Mouse (Mus musculus): Measurements from ENCODE around the gene Cdkn1a. TPM values are rescaled to one million over a fixed set of nuclear protein-coding genes. Genes with fewer than 3 reads are reported as not detected.

The Cdkn1a gene
- polyA plus RNA-seq, 1 experiment from 2014 or later: 54.1 TPM

DNA sequence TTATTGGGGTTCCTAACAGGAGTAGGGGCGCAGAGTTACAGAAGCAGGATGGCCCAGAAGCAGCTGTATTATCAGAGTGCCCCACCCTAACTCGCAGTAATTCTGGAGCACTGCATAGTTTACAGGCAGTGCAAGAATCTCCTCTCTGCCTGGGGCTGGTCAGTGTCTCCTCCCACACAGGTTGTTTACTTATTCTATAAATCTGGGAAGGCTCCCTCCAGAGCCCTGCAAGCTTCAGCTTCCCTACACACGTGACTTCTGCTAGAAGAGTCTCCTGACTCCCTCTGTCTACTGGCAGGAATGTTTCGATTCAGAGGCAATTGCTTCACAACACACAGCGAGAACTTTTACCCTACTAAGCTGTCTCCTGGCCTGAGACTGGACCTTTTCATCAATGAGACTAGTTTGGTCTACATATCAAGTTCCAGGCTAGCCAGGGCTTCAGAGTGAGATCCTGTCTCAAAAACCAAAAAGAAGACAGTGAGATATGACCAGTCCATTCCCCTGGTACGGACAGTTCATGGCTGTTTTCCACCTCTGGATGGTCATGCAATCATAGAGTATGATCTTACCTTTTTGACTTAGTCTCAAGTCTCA is 32.9 kb downstream of the Cdkn1a start:
- Histone ChIP-seq H3K27ac (no peak overlapping the region), H3K4me1 (replicated peaks) (no peaks in the 10 kb centered on the region; the same call in 1 of the 2 replicates), H3K4me2 (no peak overlapping the region), H3K36me3 (no peaks in the 10 kb centered on the region), H3K9ac (replicated peaks) (no peak overlapping the region), H3K4me3 (replicated peaks) (no peak overlapping the region), H3K9me3 (no peaks in the 10 kb centered on the region), H3K27me3 (peaks cover 5% of the 10 kb centered on the region; the same call in 1 of the 2 replicates)
- 57% methylated on average over 6 of the region's 6 CpGs for WGBS
- no peak for ATAC-seq (ENCODE audit: insufficient number of reproducible peaks, insufficient read depth, low FRiP score, low TSS enrichment, low read depth)

DNA sequence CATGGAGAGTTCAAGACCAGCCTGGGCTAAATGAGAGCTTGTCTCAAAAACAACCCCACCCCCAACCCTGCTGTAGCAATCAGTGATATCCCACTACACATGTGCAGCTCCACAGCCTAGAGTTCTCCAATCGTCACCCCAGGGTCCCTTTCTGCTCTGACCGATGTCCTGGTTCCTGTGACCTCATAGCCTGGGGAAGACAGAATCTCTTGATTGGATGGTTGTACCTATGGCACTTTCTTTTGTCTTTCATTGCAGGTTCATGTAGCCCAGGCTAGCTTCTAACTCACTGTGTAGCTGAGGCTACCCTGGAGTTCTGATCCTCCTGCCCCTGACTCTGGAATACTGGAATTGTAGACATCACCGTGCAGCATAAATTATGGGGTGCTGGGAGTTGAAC is 35.8 kb downstream of the Cdkn1a start:
- no peak overlapping the region for H3K4me3 ChIP-seq (replicated peaks)
- no peaks in the 10 kb centered on the region for H3K9me3 ChIP-seq
- H3K27ac ChIP-seq: no peak overlapping the region
- peaks cover 4% of the 10 kb centered on the region; the same call in 1 of the 2 replicates for H3K4me1 ChIP-seq (replicated peaks)
- H3K9ac ChIP-seq (replicated peaks): no peak overlapping the region
- no peak overlapping the region for H3K4me2 ChIP-seq
- H3K36me3 ChIP-seq: no peaks in the 10 kb centered on the region
- WGBS: 89% methylated on average over 3 of the region's 3 CpGs
- ATAC-seq (ENCODE audit: insufficient number of reproducible peaks, insufficient read depth, low FRiP score, low TSS enrichment, low read depth): no peak
- no peaks in the 10 kb centered on the region for H3K27me3 ChIP-seq

DNA sequence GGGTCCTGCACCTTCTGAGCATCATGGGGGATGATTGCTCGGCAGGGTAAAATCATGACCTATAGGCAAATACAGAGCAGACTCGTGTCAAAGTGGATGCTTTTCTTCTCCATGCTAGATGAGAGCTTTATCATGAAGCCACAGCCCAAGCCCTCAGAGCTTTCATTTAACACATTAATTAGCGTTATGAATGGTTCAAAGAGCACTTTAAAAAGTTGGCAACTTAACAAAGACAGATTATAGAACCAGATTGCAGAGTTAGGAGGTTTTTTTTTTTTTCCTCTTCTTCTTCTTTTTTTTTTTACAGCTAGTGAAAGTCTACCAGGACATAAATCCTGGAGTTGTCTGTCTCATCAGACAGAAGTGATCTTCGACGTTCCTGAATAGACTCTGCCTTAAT is 38.6 kb downstream of the Cdkn1a start:
- no peaks in the 10 kb centered on the region for H3K27me3 ChIP-seq
- no peak for ATAC-seq (ENCODE audit: insufficient number of reproducible peaks, insufficient read depth, low FRiP score, low TSS enrichment, low read depth)
- no peak overlapping the region for H3K4me3 ChIP-seq (replicated peaks)
- no peak overlapping the region for H3K9ac ChIP-seq (replicated peaks)
- no peak overlapping the region for H3K27ac ChIP-seq
- WGBS: 69% methylated on average over 5 of the region's 5 CpGs
- no peaks in the 10 kb centered on the region for H3K9me3 ChIP-seq
- no peak overlapping the region for H3K4me2 ChIP-seq
- H3K4me1 ChIP-seq (replicated peaks): peaks cover 11% of the 10 kb centered on the region
- H3K36me3 ChIP-seq: no peaks in the 10 kb centered on the region

DNA sequence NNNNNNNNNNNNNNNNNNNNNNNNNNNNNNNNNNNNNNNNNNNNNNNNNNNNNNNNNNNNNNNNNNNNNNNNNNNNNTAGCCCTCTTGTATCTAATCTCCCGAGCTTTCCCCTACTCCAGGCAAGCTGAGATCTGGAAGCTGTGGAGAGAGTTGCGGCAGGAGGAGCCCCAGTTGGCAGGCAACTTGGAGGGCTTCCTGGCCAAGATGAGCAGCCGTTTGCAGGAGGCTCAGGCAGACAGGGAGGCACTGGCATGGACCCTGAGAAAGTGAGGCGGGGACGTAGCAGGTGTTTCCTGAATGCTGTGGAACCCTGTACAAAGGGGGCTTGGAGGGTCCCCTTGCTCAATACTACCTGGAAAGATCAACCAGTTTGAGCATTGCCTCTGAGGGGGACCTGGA is 44.3 kb downstream of the Cdkn1a start:
- Histone ChIP-seq H3K27ac (no peak overlapping the region), H3K4me2 (no peak overlapping the region), H3K9me3 (no peaks in the 10 kb centered on the region), H3K4me3 (replicated peaks) (no peak overlapping the region), H3K4me1 (replicated peaks) (peaks cover 16% of the 10 kb centered on the region), H3K9ac (replicated peaks) (no peak overlapping the region), H3K36me3 (no peaks in the 10 kb centered on the region), H3K27me3 (no peaks in the 10 kb centered on the region)
- no peak for ATAC-seq (ENCODE audit: insufficient number of reproducible peaks, insufficient read depth, low FRiP score, low TSS enrichment, low read depth)
- 75% methylated on average over 5 of the region's 5 CpGs for WGBS

DNA sequence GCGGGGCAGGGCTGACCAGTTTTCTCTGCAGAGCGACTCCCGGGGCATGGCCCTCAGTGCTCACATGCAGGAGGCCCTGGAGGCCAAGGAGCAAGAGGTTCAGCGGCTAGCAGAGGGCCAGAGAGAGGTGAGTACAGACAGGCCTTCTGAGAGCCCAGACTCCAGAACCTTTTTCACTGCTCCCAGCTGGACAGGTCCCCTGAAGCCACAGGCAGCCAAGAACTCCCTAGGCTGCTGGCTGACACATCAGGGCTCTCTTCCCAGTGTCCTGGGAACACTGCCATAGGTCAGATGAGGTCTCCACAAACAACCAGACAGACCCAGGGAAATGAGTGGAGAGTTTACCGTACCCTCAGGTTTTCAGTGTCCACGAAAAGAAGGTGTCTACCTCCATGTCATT is 45.5 kb downstream of the Cdkn1a start:
- Histone ChIP-seq H3K36me3 (no peaks in the 10 kb centered on the region), H3K27me3 (no peaks in the 10 kb centered on the region), H3K9ac (replicated peaks) (no peak overlapping the region), H3K4me1 (replicated peaks) (peaks cover 15% of the 10 kb centered on the region), H3K4me2 (no peak overlapping the region), H3K9me3 (no peaks in the 10 kb centered on the region), H3K27ac (no peak overlapping the region), H3K4me3 (replicated peaks) (no peak overlapping the region)
- no peak for ATAC-seq (ENCODE audit: insufficient number of reproducible peaks, insufficient read depth, low FRiP score, low TSS enrichment, low read depth)
- WGBS: 59% methylated on average over 6 of the region's 6 CpGs

DNA sequence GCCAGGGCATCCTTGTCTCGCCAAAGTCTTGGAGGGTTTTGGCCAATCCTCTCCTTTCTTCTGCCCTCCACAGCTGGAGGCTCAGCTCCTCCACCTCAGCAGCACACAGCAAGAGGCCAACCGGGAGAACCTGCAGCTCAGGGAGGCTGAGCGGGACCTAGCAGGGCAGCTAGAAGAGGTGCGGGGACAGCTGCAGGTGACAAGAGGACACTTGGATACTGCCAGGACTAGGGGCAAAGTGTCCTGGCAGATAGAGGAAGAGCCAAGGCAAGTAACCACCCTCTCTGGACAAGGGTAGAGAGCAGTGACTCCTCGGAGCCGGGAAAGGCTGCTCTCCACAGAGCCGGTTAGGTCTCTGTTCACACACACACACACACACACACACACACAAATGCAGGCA is 47.1 kb downstream of the Cdkn1a start:
- no peak overlapping the region for H3K9ac ChIP-seq (replicated peaks)
- H3K4me2 ChIP-seq: no peak overlapping the region
- no peak for ATAC-seq (ENCODE audit: insufficient number of reproducible peaks, insufficient read depth, low FRiP score, low TSS enrichment, low read depth)
- H3K27ac ChIP-seq: no peak overlapping the region
- WGBS: 76% methylated on average over 7 of the region's 7 CpGs
- no peaks in the 10 kb centered on the region for H3K36me3 ChIP-seq
- no peaks in the 10 kb centered on the region for H3K27me3 ChIP-seq
- no peaks in the 10 kb centered on the region for H3K9me3 ChIP-seq
- peaks cover 10% of the 10 kb centered on the region for H3K4me1 ChIP-seq (replicated peaks)
- H3K4me3 ChIP-seq (replicated peaks): no peak overlapping the region

DNA sequence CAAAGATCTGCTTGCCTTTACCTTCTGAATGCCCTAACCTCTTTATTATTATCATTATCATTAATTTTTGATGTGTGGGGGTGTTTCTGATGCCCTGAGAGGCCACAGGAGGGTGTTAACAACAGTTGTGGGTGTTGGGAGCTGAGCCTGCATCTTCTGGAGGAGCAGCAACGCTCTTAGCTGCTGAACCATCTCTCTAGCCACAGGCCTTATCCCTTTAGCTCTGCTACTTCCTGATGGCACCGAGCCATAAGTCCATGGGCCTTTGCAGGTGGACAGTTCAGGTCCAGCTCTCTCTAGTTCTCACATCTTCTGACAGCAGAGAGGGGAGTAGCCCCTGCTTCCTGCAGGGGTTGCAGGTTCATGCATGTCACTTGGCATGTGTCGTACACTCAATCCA is 50.8 kb downstream of the Cdkn1a start:
- peaks cover 8% of the 10 kb centered on the region; the same call in 1 of the 2 replicates for H3K9me3 ChIP-seq
- 85% methylated on average over 3 of the region's 3 CpGs for WGBS
- H3K9ac ChIP-seq (replicated peaks): no peak overlapping the region
- H3K27ac ChIP-seq: no peak overlapping the region
- no peak overlapping the region for H3K4me2 ChIP-seq
- no peaks in the 10 kb centered on the region for H3K27me3 ChIP-seq
- H3K36me3 ChIP-seq: no peaks in the 10 kb centered on the region
- no peak for ATAC-seq (ENCODE audit: insufficient number of reproducible peaks, insufficient read depth, low FRiP score, low TSS enrichment, low read depth)
- H3K4me3 ChIP-seq (replicated peaks): no peak overlapping the region
- peaks cover 3% of the 10 kb centered on the region; the same call in 1 of the 2 replicates for H3K4me1 ChIP-seq (replicated peaks)

DNA sequence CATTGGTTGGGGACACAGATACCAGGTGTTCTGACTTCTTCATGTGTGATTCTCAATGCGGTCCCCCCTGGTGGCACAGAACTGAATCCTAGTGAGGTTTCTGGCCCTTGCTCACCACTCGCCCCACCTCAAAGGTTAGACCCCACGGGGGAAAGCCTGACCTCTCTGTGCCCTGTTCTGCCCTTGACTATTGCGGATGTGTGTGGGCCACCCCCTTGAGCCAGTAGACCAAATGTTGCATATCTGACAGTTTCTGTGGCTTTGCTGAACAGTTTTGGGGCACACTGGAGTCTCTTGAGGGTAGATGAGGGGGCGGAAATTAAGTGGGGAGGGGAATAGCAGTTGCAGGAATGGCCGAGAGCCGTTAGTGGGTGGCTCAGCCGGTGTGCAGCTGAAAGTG is 52.5 kb downstream of the Cdkn1a start:
- Histone ChIP-seq H3K36me3 (no peaks in the 10 kb centered on the region), H3K9me3 (peaks cover 8% of the 10 kb centered on the region; the same call in 1 of the 2 replicates), H3K27ac (no peak overlapping the region), H3K9ac (replicated peaks) (no peak overlapping the region), H3K4me3 (replicated peaks) (no peak overlapping the region), H3K4me2 (no peak overlapping the region), H3K27me3 (no peaks in the 10 kb centered on the region), H3K4me1 (replicated peaks) (peaks cover 3% of the 10 kb centered on the region; the same call in 1 of the 2 replicates)
- no peak for ATAC-seq (ENCODE audit: insufficient number of reproducible peaks, insufficient read depth, low FRiP score, low TSS enrichment, low read depth)
- WGBS: 79% methylated on average over 8 of the region's 8 CpGs

DNA sequence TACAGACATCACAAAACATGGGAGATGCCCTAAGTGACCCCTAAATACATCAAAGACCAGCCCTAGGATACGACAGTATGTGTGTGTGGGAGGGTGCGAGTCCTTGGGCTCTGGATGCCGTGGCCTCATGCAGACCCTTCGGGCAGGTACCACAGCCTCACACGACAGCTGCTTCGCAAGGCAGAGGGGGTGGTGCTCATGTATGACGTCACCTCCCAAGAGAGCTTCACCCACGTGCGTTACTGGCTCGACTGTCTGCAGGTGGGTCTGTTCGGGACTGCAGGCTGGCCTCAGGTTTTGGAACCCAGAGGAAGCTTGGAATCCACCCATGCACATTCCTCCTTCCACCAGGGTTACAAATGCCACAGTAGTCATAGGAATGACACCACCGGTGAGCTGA is 54.3 kb downstream of the Cdkn1a start:
- no peaks in the 10 kb centered on the region for H3K27me3 ChIP-seq
- H3K9ac ChIP-seq (replicated peaks): no peak overlapping the region
- no peak overlapping the region for H3K4me3 ChIP-seq (replicated peaks)
- 92% methylated on average over 12 of the region's 12 CpGs for WGBS
- H3K27ac ChIP-seq: no peak overlapping the region
- H3K9me3 ChIP-seq: peaks cover 8% of the 10 kb centered on the region; the same call in 1 of the 2 replicates
- no peaks in the 10 kb centered on the region for H3K4me1 ChIP-seq (replicated peaks)
- H3K36me3 ChIP-seq: no peaks in the 10 kb centered on the region
- no peak for ATAC-seq (ENCODE audit: insufficient number of reproducible peaks, insufficient read depth, low FRiP score, low TSS enrichment, low read depth)
- H3K4me2 ChIP-seq: no peak overlapping the region

DNA sequence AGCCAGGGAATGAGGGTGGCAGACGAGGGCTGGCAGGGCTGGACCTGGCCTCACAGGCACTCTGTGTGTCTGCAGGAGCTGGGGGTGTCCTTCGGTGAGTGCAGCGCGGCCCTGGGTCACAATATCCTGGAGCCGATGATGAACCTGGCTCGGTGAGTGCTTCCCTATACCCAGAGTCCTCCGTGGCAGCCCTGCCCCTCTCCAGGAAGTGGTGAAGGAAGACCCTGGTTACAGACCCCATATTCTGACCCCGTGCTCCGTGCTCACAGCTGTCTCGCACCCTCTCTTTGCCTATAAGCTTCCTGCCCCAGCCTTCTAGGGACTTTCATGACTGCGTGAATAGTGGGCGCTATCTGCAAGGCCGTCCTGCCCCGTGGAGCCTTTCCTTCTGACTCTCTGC is 56.5 kb downstream of the Cdkn1a start:
- ATAC-seq (ENCODE audit: insufficient number of reproducible peaks, insufficient read depth, low FRiP score, low TSS enrichment, low read depth): no peak
- no peak overlapping the region for H3K4me3 ChIP-seq (replicated peaks)
- peaks cover 8% of the 10 kb centered on the region; the same call in 1 of the 2 replicates for H3K9me3 ChIP-seq
- no peak overlapping the region for H3K27ac ChIP-seq
- H3K4me2 ChIP-seq: no peak overlapping the region
- H3K27me3 ChIP-seq: no peaks in the 10 kb centered on the region
- H3K4me1 ChIP-seq (replicated peaks): no peaks in the 10 kb centered on the region
- no peak overlapping the region for H3K9ac ChIP-seq (replicated peaks)
- 76% methylated on average over 14 of the region's 14 CpGs for WGBS
- no peaks in the 10 kb centered on the region for H3K36me3 ChIP-seq

DNA sequence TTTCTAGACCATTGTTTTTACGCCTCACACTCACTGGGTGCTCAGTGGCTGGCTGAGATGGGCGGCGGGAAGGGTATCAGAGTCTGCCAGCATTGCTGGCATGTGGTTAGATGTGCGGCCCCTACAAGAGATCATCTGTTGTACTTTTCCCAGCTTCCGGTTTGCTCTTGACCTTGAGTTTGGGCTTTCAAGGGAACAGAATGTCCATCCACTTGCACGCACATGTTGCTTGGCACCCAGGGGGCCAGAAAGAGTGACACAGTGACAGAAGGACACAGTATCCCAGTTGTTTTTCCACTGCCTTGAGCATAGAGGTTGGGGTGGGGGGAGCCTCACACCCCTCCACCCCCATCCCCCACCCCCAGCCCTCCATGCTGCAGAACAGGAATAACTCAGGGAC is 57.0 kb downstream of the Cdkn1a start:
- Histone ChIP-seq H3K9me3 (peaks cover 8% of the 10 kb centered on the region; the same call in 1 of the 2 replicates), H3K27ac (no peak overlapping the region), H3K4me2 (no peak overlapping the region), H3K4me1 (replicated peaks) (no peaks in the 10 kb centered on the region), H3K9ac (replicated peaks) (no peak overlapping the region), H3K36me3 (no peaks in the 10 kb centered on the region), H3K4me3 (replicated peaks) (no peak overlapping the region), H3K27me3 (no peaks in the 10 kb centered on the region)
- ATAC-seq (ENCODE audit: insufficient number of reproducible peaks, insufficient read depth, low FRiP score, low TSS enrichment, low read depth): no peak
- 85% methylated on average over 6 of the region's 6 CpGs for whole genome bisulfite sequencing

DNA sequence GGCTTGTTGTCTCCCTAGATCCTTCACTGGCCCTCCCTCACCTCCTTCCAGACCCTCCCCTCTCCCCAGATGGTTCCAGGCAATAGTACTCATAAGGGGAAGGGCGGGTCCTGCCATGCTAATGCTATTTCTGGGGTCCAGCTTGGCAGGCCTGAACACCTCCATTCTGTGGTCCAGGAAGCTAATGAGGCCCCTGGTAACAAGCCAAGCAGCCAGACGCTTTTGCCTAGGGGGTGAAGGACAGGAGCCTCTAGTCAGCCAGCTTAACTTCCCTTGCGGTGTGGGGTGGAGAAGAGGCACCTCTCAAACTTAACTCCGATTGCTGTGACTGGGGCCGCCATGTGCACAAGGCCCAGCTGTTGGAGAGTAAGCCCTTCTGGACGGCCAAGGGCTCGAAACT is 59.0 kb downstream of the Cdkn1a start:
- H3K4me2 ChIP-seq: no peak overlapping the region
- H3K27me3 ChIP-seq: no peaks in the 10 kb centered on the region
- no peak overlapping the region for H3K4me3 ChIP-seq (replicated peaks)
- H3K27ac ChIP-seq: no peak overlapping the region
- no peaks in the 10 kb centered on the region for H3K36me3 ChIP-seq
- peaks cover 8% of the 10 kb centered on the region; the same call in 1 of the 2 replicates for H3K9me3 ChIP-seq
- WGBS: 68% methylated on average over 7 of the region's 7 CpGs
- H3K4me1 ChIP-seq (replicated peaks): no peaks in the 10 kb centered on the region
- ATAC-seq (ENCODE audit: insufficient number of reproducible peaks, insufficient read depth, low FRiP score, low TSS enrichment, low read depth): no peak
- no peak overlapping the region for H3K9ac ChIP-seq (replicated peaks)
